Mouse (Mus musculus): ENCODE data around the gene Cfap36.

GRCm38 (mm10) chr11:29287305-29287704 lies 40.1 kb upstream of the Cfap36 start:
- TF ChIP-seq POLR2A (IDR thresholded peaks at IDR 0.05; ENCODE audit: insufficient read depth, low read depth, low read length): no peak
- no peak for TF ChIP-seq CTCF (IDR thresholded peaks at IDR 0.05; ENCODE audit: insufficient read depth, low read depth, low read length)
